Mouse (Mus musculus) macrophage (primary cell): ENCODE measurements at regions not wholly inside any gene's neighbourhood (a gene's known extent, or its start where the extent isn't known, plus 50 kb on each side); places are given as distances from the start of the nearest gene placed in this dataset.

Source experiments
- H3K27ac ChIP-seq: fragments of 350-480 bp; formaldehyde crosslinking; 2 replicates; pipeline ENCODE4 v1.9.0; 2021
- H3K36me3 ChIP-seq: fragments of 350-480 bp; formaldehyde crosslinking; 2 replicates; pipeline ENCODE4 v1.9.0; 2021; ENCODE audit errors: inconsistent target
- H3K4me3 ChIP-seq: fragments of 350-480 bp; formaldehyde crosslinking; 2 replicates; pipeline ENCODE4 v1.9.0; 2021; ENCODE audit errors: inconsistent target
- H3K79me2 ChIP-seq: fragments of 350-480 bp; formaldehyde crosslinking; 2 replicates; pipeline ENCODE4 v1.9.0; 2021; ENCODE audit errors: inconsistent target
- WGBS: methylation state at CpG from one replicate; pipeline ENCODE4 v1.1.7; 2026; ENCODE audit warnings: inconsistent platforms; ENCODE audit not compliant: missing documents; 5-methylcytosine and 5-hydroxymethylcytosine counted together

DNA sequence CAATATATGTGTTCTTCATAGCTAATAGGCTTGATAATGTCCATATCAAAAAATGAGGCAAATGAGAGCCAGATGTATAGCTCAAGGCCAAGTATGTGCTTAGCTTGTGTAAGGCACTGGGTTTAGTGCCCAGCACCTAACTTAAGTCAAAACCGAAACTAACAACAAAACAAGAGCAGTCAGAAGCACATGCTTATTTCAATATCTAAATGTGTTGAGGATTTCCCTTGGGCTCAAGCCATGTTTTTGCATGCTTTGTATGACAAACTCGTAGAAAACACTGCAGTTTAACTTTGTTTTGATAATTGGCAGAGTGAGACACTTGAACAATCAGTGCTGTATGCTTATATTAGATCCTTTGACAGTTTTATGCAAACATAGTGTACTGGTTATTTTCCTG is 148.7 kb downstream of the Gm5447 start:
- Histone ChIP-seq H3K79me2 (no peaks in the 10 kb centered on the region), H3K4me3 (no peak overlapping the region), H3K36me3 (no peaks in the 10 kb centered on the region), H3K27ac (no peak overlapping the region)
- 61% methylated on average over 2 of the region's 2 CpGs for WGBS

DNA sequence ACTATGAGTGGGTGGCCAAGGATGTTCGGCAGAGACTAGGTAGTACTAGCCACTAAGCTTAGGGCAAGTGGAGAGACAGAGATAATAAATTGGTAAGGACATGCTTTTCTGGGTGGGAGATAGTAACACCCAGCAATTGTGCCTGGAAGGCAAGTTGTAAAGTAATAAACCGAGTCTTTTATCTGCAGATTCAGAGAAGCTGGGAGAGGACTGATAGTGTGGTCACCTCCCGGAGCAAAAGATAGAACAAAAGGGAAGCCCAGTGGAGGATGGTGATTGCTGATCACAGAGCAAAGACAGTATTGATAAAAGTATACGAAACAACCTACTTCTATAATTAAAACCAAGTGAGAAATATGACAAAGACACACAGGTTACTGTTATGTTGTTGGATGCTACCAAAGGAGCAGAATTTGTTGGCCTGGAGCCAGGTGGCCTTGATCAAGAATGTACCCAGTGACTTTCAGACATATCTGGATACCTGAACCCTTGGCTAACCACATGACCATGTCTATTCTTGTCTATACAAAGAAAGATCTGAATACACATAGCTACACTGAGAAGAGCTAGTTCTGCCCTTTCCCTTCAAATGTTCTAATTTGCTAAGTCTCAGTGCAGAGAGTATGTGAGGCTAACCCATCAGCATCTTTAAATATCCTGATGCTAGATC is 150.7 kb downstream of the Gm5447 start:
- no peak overlapping the region for H3K27ac ChIP-seq
- no peaks in the 10 kb centered on the region for H3K36me3 ChIP-seq
- WGBS: 86% methylated on average over 4 of the region's 4 CpGs
- no peak overlapping the region for H3K4me3 ChIP-seq
- no peaks in the 10 kb centered on the region for H3K79me2 ChIP-seq

DNA sequence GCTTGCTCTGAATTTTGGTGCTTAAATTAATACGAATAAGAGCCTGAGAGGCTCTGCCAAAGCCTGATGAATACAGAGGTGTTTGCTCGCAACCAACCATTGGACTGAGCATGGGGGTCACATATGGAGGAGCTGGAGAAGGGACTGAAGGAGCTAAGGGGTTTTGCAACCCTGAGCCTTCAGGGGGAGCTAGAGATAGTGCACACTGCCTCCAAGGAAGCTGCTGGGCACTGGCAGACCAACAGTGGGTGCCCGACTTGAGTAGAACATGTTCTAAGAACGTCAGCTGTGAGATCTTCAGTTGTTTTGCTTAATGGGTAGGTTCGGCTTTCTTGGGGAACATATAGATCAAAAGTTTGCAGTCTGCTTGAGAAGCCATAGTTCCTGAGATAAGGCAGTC is 158.5 kb downstream of the Gm5447 start:
- WGBS: 83% methylated on average over 5 of the region's 5 CpGs
- no peak overlapping the region for H3K27ac ChIP-seq
- H3K79me2 ChIP-seq: no peaks in the 10 kb centered on the region
- no peaks in the 10 kb centered on the region for H3K36me3 ChIP-seq
- no peak overlapping the region for H3K4me3 ChIP-seq

DNA sequence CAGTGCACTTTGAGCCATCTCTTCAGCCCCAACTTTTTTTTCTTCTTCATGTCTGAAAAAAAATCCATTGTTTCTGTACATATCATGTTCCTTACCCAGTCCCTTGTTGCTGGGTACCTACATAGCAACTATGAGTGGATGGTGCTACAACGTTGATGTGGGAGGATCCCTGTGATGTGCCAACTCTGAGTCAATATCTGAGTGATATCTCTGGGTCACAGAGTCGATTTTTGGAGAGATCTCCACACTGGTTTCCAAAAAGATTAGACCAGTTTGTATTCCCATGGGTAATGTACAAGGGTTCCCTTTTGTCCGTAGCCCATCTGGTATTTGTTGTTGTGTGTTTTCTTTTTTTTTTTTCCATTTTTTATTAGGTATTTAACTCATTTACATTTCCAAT is 165.7 kb downstream of the Gm5447 start:
- Histone ChIP-seq H3K79me2 (no peaks in the 10 kb centered on the region), H3K36me3 (no peaks in the 10 kb centered on the region), H3K27ac (no peak overlapping the region), H3K4me3 (no peak overlapping the region)
- WGBS: 72% methylated on average over 2 of the region's 3 CpGs

DNA sequence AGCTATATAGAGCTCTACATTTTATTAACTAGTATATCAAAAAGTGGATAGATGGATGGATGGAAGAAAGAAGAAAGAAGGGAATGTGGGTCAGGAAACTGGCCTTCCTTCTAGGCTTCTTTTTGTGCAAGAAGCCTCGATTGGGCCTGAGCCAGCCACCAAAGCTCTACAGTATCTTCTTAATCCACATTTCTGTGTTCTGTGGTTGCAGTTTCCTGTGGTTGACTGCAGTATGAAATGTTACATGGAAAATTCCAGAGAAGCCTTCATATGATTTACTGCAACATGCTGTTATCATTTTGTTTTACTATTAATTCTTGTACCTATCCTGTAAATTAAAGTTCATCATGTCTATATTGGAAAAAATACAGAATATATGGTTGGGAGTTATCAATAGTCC is 173.3 kb downstream of the Gm5447 start:
- 5% methylated on average over 1 of the region's 1 CpGs for WGBS
- H3K27ac ChIP-seq: no peak overlapping the region

DNA sequence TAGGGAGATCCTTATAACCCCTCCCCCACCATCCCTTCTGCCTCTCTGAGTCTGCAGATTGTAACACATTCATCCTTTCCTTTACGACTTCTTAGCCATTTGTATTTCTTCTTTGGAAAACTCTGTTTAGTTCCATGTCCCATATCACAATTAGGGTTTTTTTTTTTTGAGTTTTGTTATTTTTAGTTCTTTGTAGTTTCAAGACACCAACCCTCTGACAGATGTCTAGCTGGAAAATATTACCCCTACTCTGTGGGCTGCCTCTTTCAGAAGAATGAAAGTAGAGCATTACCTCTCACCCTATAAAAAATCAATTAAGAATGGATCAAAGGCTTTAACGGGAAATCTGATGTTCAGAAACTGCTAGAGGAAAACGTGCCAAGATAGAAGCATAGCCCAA is 180.1 kb downstream of the Gm5447 start:
- no peak overlapping the region for H3K4me3 ChIP-seq
- 92% methylated on average over 3 of the region's 3 CpGs for WGBS
- no peak overlapping the region for H3K27ac ChIP-seq
- H3K79me2 ChIP-seq: no peaks in the 10 kb centered on the region
- no peaks in the 10 kb centered on the region for H3K36me3 ChIP-seq

More for the DNA sequence above, 173.3 kb downstream of the Gm5447 start:
- Histone ChIP-seq H3K4me3 (no peak overlapping the region), H3K79me2 (no peaks in the 10 kb centered on the region), H3K36me3 (no peaks in the 10 kb centered on the region)

DNA sequence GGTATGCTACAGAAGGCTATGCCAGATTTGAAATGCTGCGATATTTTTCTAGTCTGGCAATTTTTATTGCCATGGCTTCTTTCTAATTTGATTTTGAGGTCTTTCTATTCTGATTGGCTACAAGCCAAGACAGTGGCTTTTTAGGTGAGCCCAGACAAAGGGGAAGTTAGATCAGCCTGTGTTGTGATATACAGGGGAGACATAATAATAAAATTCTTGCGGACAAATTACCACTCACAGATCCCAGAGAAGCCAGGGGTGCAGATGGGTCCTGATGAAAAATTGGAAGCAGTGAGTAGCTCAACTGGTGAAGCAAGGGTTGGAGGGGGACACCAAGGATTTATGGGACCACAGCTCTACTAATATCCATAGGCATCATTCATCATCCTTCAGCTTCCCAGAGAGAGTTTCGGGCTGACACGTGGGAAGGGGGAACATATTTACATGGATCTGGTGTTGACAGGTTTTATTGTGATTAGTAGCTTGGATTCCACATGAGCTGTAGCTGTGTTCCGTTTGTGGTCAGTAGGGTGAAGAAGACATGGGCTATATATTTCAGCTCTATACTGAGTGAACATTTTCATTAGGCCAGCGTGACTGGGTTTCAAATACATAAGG is 190.0 kb downstream of the Gm5447 start:
- WGBS: 63% methylated on average over 6 of the region's 6 CpGs
- Histone ChIP-seq H3K4me3 (no peak overlapping the region), H3K79me2 (no peaks in the 10 kb centered on the region), H3K36me3 (no peaks in the 10 kb centered on the region), H3K27ac (no peak overlapping the region)

DNA sequence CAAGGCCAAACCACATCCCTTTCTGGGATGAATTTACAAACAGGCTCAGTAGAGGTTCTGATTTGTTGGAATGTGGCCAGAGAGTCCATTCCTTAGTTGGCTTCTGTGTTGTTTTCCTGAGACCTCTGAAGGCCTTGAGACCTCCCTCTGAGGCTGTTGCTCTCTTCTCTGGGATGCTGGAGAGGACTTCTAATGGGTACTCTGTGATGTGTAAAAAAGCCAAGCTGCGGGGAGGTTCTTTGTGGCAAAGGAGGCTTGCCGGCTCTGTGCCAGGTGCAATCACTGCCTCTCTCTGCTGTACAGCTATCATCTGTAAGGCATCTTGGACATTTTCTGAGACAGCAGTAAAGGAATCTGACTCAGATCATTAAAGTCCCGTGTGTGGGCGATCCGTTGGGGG is 192.3 kb downstream of the Gm5447 start:
- Histone ChIP-seq H3K36me3 (no peaks in the 10 kb centered on the region), H3K4me3 (no peak overlapping the region), H3K27ac (no peak overlapping the region), H3K79me2 (no peaks in the 10 kb centered on the region)
- 74% methylated on average over 5 of the region's 5 CpGs for WGBS

DNA sequence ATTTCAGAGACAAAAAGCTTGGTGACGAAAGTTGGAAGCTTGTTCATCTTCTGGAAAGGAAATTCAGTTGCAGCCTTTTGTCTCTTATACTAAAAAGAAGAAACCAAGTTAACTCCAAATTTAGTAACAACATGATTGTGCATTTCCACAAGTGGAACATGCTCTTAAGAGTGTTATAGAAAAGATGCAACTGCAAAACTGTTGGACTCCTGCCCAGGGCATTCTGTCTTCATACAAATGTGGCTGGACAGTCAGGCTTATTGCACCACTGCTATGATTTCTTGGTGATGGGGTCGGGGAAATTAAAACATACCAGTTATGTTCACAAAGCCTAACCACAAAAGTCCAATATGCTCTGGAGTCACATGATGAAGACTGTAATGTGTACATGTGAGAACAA is 194.8 kb downstream of the Gm5447 start:
- no peak overlapping the region for H3K27ac ChIP-seq
- no peaks in the 10 kb centered on the region for H3K79me2 ChIP-seq
- WGBS: 24% methylated on average over 2 of the region's 2 CpGs
- H3K4me3 ChIP-seq: no peak overlapping the region
- H3K36me3 ChIP-seq: no peaks in the 10 kb centered on the region

DNA sequence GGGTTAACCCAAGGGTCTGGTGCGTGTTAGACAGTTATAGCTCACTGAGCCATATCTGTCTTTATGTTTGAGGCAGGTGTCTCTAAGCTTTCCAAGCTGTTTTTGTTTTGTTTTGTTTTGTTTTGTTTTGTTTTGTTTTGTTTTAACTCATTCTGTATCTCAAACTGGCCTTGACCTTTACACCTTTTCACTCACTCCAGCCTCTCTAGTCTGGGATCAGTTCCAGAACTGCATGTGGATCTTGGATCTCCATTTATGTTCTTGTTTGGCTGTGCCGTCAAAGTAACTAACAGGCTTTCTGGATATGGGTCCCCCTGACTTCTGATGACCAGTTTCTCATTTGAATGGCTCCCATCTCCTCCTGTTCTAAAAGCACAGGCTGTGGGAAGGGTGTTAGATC is 197.7 kb downstream of the Gm5447 start:
- H3K36me3 ChIP-seq: no peaks in the 10 kb centered on the region
- 100% methylated on average over 1 of the region's 2 CpGs for WGBS
- H3K79me2 ChIP-seq: no peaks in the 10 kb centered on the region
- no peak overlapping the region for H3K27ac ChIP-seq
- no peak overlapping the region for H3K4me3 ChIP-seq

DNA sequence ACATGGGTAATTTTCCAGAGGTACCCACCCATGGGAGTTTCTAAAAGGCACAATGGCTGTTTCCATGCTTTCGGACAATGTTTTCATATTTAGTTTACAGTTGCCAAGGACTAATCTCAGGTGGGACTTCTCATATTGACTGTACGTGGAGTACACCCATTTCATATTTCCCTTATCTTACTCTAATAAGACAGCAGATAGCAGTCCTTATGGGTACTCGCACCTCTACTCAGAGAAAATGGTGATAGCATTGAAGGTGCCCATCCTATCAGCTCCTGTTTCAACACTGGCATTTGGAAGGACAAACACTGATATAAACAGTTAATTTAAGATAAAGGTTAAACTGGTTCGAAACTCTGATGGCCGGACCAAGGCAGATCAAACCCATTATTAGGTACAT is 198.6 kb downstream of the Gm5447 start:
- no peak overlapping the region for H3K4me3 ChIP-seq
- whole genome bisulfite sequencing: 98% methylated on average over 5 of the region's 5 CpGs

DNA sequence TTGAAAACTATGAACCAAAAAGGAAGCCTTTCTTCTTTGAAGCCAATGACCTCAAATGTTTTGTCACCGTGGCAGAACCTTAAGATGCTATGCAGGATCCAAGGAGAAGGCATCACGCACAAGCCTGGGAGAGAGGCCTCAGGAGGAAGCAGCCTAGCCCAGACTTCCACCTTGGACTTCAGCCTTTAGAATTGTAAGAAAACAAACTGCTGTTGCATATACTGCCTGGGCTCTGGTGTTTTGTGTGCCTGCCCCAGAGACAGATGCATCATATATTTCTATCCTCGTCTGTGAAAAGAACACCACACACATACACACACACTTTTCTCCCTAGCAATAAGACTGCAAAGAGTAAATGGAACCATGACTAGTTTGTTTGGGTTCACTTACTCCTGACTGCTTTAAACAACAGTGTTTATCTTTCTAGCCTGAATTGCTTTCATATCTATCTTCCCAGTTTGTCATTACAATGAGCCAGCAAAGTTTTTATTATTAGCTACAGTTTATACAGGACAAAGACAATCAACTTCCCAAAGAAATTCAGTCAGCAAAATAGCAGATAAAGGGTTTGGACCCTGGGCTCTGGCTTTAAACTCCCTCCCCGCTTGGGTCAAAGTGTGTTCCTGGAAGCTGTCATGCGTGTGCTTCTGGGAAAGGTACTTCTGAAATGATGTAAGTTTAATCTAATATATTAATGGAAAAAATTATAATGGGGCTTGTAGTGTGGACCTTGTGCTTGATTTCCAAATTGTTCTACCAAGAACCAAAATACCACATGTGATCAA is 204.2 kb downstream of the Gm5447 start:
- Histone ChIP-seq H3K4me3 (no peak overlapping the region), H3K79me2 (no peaks in the 10 kb centered on the region), H3K27ac (no peak overlapping the region), H3K36me3 (no peaks in the 10 kb centered on the region)
- WGBS: 89% methylated on average over 5 of the region's 5 CpGs

More for the DNA sequence above, 198.6 kb downstream of the Gm5447 start:
- no peak overlapping the region for H3K27ac ChIP-seq
- H3K36me3 ChIP-seq: no peaks in the 10 kb centered on the region
- no peaks in the 10 kb centered on the region for H3K79me2 ChIP-seq

DNA sequence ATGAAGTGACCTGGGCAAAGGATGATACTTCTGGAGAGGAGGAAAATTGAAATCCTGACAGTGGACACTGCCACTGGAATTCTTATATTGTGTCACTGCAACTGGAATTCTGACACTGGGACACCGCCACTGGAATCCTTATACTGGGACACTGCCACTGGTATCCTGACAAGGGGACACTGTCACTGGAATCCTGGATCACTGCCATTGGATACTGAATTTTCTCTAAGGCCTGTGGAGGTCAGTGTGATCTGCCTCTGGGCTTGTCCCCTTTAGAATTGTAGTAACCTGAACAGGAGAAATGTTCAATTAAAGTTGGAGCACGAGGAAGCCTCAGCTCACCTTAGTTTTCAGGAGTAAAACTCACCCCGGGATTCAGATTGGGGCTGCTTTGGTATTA is 205.0 kb downstream of the Gm5447 start:
- Histone ChIP-seq H3K27ac (no peak overlapping the region), H3K36me3 (no peaks in the 10 kb centered on the region), H3K4me3 (no peak overlapping the region), H3K79me2 (no peaks in the 10 kb centered on the region)
- WGBS: 90% methylated on average over 3 of the region's 3 CpGs

DNA sequence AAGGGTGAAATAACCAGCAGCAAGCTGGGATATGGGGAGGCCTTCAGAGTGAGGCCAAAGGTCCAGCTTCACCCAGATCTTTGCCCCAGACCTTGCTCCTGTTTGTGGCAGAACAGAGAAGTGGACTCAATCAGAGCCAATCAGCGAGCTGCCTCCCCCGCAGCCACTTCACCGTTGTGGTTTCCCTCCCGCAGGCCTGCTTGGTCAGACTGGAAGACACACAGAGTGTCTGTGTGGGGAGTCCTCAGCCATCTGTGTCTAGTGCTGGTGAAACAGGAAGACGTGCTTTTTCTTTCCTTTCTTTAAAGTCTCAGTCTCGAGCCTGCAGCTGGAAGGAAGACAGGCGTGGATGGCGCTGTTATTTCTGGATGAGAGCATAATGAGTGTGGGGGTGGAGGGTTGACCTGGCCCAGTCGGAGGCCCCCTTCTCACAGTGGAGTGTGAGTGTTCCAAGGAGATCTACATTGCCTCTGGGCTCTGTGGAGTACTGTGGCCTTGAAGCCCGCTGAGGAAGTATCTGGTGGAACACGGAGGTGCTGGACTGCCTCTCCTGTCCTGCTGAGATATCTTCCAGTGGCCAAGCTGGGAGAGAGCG is 205.5 kb downstream of the Gm5447 start:
- WGBS: 15% methylated on average over 12 of the region's 12 CpGs

DNA sequence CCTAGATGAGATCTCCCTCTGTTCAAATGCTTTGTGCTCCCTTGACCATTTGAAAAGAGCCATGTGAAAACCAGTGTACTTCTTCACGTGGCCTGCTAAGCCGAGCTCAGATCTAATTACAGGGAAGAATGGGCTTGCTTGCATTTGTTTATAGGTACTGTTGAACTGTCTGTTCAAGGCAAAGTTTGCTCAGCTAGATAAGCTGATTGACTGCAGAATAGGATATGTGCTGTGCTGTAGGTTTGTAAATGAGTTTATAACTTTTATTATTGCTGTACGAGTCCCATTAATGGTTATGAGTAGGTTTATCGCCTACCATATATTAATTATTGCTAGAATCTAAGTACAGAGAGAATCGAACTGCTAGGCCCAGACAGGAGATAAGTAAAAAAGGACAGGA is 207.5 kb downstream of the Gm5447 start:
- Histone ChIP-seq H3K4me3 (no peak overlapping the region), H3K27ac (no peak overlapping the region), H3K79me2 (no peaks in the 10 kb centered on the region), H3K36me3 (no peaks in the 10 kb centered on the region)
- 90% methylated on average over 5 of the region's 5 CpGs for WGBS

More for the DNA sequence above, 205.5 kb downstream of the Gm5447 start:
- H3K79me2 ChIP-seq: no peaks in the 10 kb centered on the region
- no peaks in the 10 kb centered on the region for H3K36me3 ChIP-seq
- H3K4me3 ChIP-seq: no peak overlapping the region
- H3K27ac ChIP-seq: no peak overlapping the region
